Mouse (Mus musculus) splenic B cell, adult 2 months (primary cell): Measurements from ENCODE around the gene Glrx5.
A peak's percentile ranks its signal among the peaks of the same experiment; 100 is the strongest.

ENCODE experiments used
- DNase-seq: peaks from one replicate; pipeline ENCODE4 v3.0.0-alpha.2; 2011; ENCODE audit warnings: low read depth, low spot score
- H3K27me3 ChIP-seq: 2 replicates; pipeline ENCODE4 v1.6.1; 2012; ENCODE audit warnings: mild to moderate bottlenecking, low read length, moderate library complexity, mixed read lengths; ENCODE audit not compliant: control insufficient read depth, poor library complexity, insufficient read depth, severe bottlenecking
- H3K36me3 ChIP-seq: 2 replicates; pipeline ENCODE4 v1.6.1; 2012; ENCODE audit warnings: mild to moderate bottlenecking, low read length, moderate library complexity, mixed read lengths; ENCODE audit not compliant: control insufficient read depth, poor library complexity, insufficient read depth, severe bottlenecking

Glrx5 gene

GRCm38 (mm10) chr12:105013065-105013464 is 19.4 kb upstream of the Glrx5 start:
- H3K27me3 ChIP-seq, result no peaks in the 10 kb centered on the region
- no peaks in the 10 kb centered on the region for H3K36me3 ChIP-seq
- DNase-seq, result peak; percentile 86

GRCm38 (mm10) chr12:105016199-105016598 is 16.3 kb upstream of the Glrx5 start:
- Histone ChIP-seq H3K36me3 (no peaks in the 10 kb centered on the region), H3K27me3 (no peaks in the 10 kb centered on the region)
- DNase-seq, result no peak

- Histone ChIP-seq H3K27me3 (no peaks in the 10 kb centered on the region), H3K36me3 (no peaks in the 10 kb centered on the region)
- DNase-seq, result no peak
Observed at GRCm38 (mm10) chr12:105016639-105017038, 15.8 kb upstream of the Glrx5 start.

- Histone ChIP-seq H3K27me3 (no peaks in the 10 kb centered on the region), H3K36me3 (no peaks in the 10 kb centered on the region)
- no peak for DNase-seq
Observed at GRCm38 (mm10) chr12:105019359-105020219, 12.9 kb upstream of the Glrx5 start.

- H3K36me3 ChIP-seq, result no peaks in the 10 kb centered on the region
- H3K27me3 ChIP-seq, result no peaks in the 10 kb centered on the region
- DNase-seq, result peak; percentile 27
Observed at GRCm38 (mm10) chr12:105021441-105022069, 10.9 kb upstream of the Glrx5 start.

GRCm38 (mm10) chr12:105022141-105022540 is 10.3 kb upstream of the Glrx5 start:
- H3K36me3 ChIP-seq, result no peaks in the 10 kb centered on the region
- DNase-seq, result no peak
- H3K27me3 ChIP-seq, result no peaks in the 10 kb centered on the region

- DNase-seq, result no peak
- H3K27me3 ChIP-seq, result no peaks in the 10 kb centered on the region
- H3K36me3 ChIP-seq, result no peaks in the 10 kb centered on the region
Observed at GRCm38 (mm10) chr12:105022776-105023175, 9.7 kb upstream of the Glrx5 start.

GRCm38 (mm10) chr12:105025271-105025946 is 7.1 kb upstream of the Glrx5 start:
- Histone ChIP-seq H3K27me3 (no peaks in the 10 kb centered on the region), H3K36me3 (peaks cover 3% of the 10 kb centered on the region)
- DNase-seq, result peak; percentile 87

- Histone ChIP-seq H3K36me3 (peaks cover 3% of the 10 kb centered on the region), H3K27me3 (no peaks in the 10 kb centered on the region)
- DNase-seq, result no peak
Observed at GRCm38 (mm10) chr12:105025947-105026586, 6.4 kb upstream of the Glrx5 start.

- DNase-seq, result peak; percentile 92
- peaks cover 3% of the 10 kb centered on the region for H3K36me3 ChIP-seq
Observed at GRCm38 (mm10) chr12:105027323-105027991, 5.0 kb upstream of the Glrx5 start.

GRCm38 (mm10) chr12:105029890-105030289 is 2.6 kb upstream of the Glrx5 start:
- no peak for DNase-seq
- no peaks in the 10 kb centered on the region for H3K27me3 ChIP-seq
- peaks cover 3% of the 10 kb centered on the region for H3K36me3 ChIP-seq

More at GRCm38 (mm10) chr12:105027323-105027991, 5.0 kb upstream of the Glrx5 start:
- H3K27me3 ChIP-seq, result no peaks in the 10 kb centered on the region

GRCm38 (mm10) chr12:105031081-105032058 is 1.1 kb upstream of the Glrx5 start:
- no peak for DNase-seq
- H3K27me3 ChIP-seq, result no peaks in the 10 kb centered on the region
- H3K36me3 ChIP-seq, result peaks cover 3% of the 10 kb centered on the region
